Mouse (Mus musculus): ENCODE measurements at regions not wholly inside any gene's neighbourhood (a gene's known extent, or its start where the extent isn't known, plus 50 kb on each side); places are given as distances from the start of the nearest gene placed in this dataset.

DNA sequence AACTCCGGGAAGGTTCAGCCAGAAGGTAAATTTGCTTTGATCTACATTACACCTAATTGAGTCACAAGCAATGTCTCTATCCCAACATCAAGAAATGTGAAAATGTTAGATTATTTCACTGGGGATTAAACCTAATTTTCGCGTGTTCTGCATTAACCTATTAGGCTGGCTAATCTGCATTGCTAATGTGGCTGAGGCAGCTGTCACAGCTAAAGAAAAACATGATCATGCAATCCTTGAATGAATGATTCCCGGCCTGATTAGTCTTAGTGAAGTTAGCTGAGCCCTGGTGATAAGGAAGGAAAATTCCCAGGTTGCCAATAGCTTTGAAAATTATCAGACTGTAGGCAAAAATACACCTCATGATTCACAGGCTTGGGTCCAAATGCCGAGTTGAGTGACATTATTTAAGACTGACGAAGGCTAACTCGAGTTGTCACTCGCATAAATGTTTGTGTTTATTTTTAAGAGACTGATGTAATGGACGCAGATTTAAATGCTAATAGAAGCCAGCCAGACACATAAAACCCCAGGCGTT, 131.5 kb upstream of the Kiz start:
- TF ChIP-seq CTCF (IDR thresholded peaks at IDR 0.05) = no peak
- TF ChIP-seq EP300 (IDR thresholded peaks at IDR 0.05; ENCODE audit: insufficient read depth, low read depth, low read length) = no peak

Measured in heart, adult 2 months (tissue).